Mouse (Mus musculus): ENCODE measurements around the gene Per3. TPM values are rescaled to one million over a fixed set of nuclear protein-coding genes. Genes with fewer than 3 reads are reported as not detected.

Gene Per3
- polyA plus RNA-seq, 1 experiment from 2014 or later = 7.0 TPM

DNA sequence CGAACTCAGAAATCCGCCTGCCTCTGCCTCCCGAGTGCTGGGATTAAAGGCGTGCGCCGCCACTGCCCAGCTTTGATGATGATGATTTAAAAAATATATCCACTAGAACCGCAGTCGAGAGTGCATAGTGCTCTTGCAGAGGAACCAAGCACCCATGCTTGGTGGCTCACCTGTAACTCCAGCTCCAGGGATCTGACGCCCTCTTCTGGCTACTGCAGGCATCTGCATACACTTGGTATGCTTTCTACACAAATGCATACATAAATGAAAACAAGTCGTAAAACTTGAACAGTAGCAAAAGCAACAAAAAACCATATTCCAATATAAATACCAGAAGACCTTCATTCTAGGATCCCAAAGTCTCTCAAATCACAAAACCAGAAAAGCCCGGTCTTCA is 78.9 kb downstream of the Per3 start:
- H3K36me3 ChIP-seq = no peaks in the 10 kb centered on the region
- no peak overlapping the region for H3K4me3 ChIP-seq
- WGBS = 69% methylated on average over 11 of the region's 11 CpGs
- no peaks in the 10 kb centered on the region for H3K9me3 ChIP-seq (replicated peaks)
- no peak overlapping the region for H3K27ac ChIP-seq
- H3K27me3 ChIP-seq (ENCODE audit: low read depth, poor library complexity, severe bottlenecking) = 0 out of 2 replicates have a peak, but pooled peaks cover 4% of the 10 kb centered on the region
- H3K4me1 ChIP-seq = no peaks in the 10 kb centered on the region
- no peak for DNase-seq (ENCODE audit: low spot score)

GRCm38 (mm10) chr4:150964635-150965554 is 79.6 kb downstream of the Per3 start:
- H3K9me3 ChIP-seq (replicated peaks) = no peaks in the 10 kb centered on the region
- H3K36me3 ChIP-seq = no peaks in the 10 kb centered on the region
- peak; percentile 85 for DNase-seq (ENCODE audit: low spot score)
- H3K27me3 ChIP-seq (ENCODE audit: low read depth, poor library complexity, severe bottlenecking) = 0 out of 2 replicates have a peak, but pooled peaks cover 4% of the 10 kb centered on the region
- WGBS = 15% methylated on average over 25 of the region's 25 CpGs
- peak overlapping the region; percentile 28 for H3K4me3 ChIP-seq
- H3K27ac ChIP-seq = no peak overlapping the region
- H3K4me1 ChIP-seq = no peaks in the 10 kb centered on the region

- Histone ChIP-seq H3K4me3 (no peak overlapping the region), H3K27ac (no peak overlapping the region), H3K36me3 (no peaks in the 10 kb centered on the region), H3K4me1 (no peaks in the 10 kb centered on the region), H3K9me3 (replicated peaks) (no peaks in the 10 kb centered on the region), H3K27me3 (ENCODE audit: low read depth, poor library complexity, severe bottlenecking) (0 out of 2 replicates have a peak, but pooled peaks cover 4% of the 10 kb centered on the region)
- DNase-seq (ENCODE audit: low spot score) = no peak
- 81% methylated on average over 2 of the region's 2 CpGs for WGBS
These were observed 80.8 kb downstream of the Per3 start for GRCm38 (mm10) chr4:150963711-150964110.

- H3K27ac ChIP-seq = no peak overlapping the region
- DNase-seq (ENCODE audit: low spot score) = no peak
- H3K9me3 ChIP-seq (replicated peaks) = no peaks in the 10 kb centered on the region
- H3K4me3 ChIP-seq = no peak overlapping the region
- H3K27me3 ChIP-seq (ENCODE audit: low read depth, poor library complexity, severe bottlenecking) = 0 out of 2 replicates have a peak, but pooled peaks cover 4% of the 10 kb centered on the region
- no peaks in the 10 kb centered on the region for H3K36me3 ChIP-seq
- 71% methylated on average over 6 of the region's 6 CpGs for WGBS
- H3K4me1 ChIP-seq = no peaks in the 10 kb centered on the region
These were observed 82.2 kb downstream of the Per3 start for GRCm38 (mm10) chr4:150962231-150962630.

GRCm38 (mm10) chr4:150958536-150958935 is 85.9 kb downstream of the Per3 start:
- 79% methylated on average over 7 of the region's 7 CpGs for WGBS

GRCm38 (mm10) chr4:150957106-150957458 is 87.4 kb downstream of the Per3 start:
- H3K9me3 ChIP-seq (replicated peaks) = no peaks in the 10 kb centered on the region
- no peaks in the 10 kb centered on the region for H3K4me1 ChIP-seq
- no peak for DNase-seq (ENCODE audit: low spot score)
- no peak overlapping the region for H3K27ac ChIP-seq
- H3K4me3 ChIP-seq = no peak overlapping the region
- no peaks in the 10 kb centered on the region for H3K27me3 ChIP-seq (ENCODE audit: low read depth, poor library complexity, severe bottlenecking)
- 86% methylated on average over 1 of the region's 1 CpGs for WGBS
- H3K36me3 ChIP-seq = no peaks in the 10 kb centered on the region

More at GRCm38 (mm10) chr4:150958536-150958935, 85.9 kb downstream of the Per3 start:
- H3K9me3 ChIP-seq (replicated peaks) = no peaks in the 10 kb centered on the region
- H3K36me3 ChIP-seq = no peaks in the 10 kb centered on the region
- no peak overlapping the region for H3K4me3 ChIP-seq
- H3K27me3 ChIP-seq (ENCODE audit: low read depth, poor library complexity, severe bottlenecking) = no peaks in the 10 kb centered on the region
- DNase-seq (ENCODE audit: low spot score) = no peak
- no peak overlapping the region for H3K27ac ChIP-seq
- H3K4me1 ChIP-seq = no peaks in the 10 kb centered on the region

DNA sequence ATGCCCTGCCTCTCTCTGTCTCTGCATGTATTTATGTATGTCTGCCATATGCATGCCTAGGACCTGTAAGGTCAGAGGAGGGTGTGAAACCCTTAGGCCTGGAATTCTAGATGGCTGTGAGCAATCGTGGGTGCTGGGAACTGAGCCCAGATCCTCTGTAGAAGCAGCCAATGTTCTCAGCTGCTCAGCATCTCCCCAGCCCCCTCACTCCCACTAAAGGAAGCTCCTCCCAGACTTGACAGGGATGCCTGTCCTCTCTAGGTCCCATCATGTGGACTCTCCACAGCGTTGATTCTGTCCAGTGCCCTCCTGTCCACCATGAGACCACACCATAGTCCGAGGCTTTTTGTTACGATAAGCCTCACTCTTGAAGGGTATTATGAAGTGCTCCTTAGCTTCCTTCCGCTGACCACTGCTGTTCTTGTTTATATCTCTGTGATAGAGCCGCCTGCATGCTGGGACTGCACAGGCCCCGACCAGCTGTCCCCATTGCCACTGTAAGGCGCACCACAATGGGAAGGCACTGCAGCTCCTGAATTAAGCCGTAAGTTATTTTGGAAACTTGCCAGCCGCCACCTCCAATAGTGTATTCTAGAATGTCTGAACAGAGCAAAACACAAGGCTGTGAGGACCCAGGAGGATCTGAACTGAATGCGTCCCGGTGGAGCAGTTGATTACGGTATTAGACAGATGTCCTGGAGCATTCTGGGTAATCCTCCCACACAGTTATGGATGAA is 87.9 kb downstream of the Per3 start:
- no peak overlapping the region for H3K4me3 ChIP-seq
- no peaks in the 10 kb centered on the region for H3K4me1 ChIP-seq
- 93% methylated on average over 13 of the region's 13 CpGs for WGBS
- no peaks in the 10 kb centered on the region for H3K9me3 ChIP-seq (replicated peaks)
- H3K27me3 ChIP-seq (ENCODE audit: low read depth, poor library complexity, severe bottlenecking) = no peaks in the 10 kb centered on the region
- H3K36me3 ChIP-seq = no peaks in the 10 kb centered on the region
- H3K27ac ChIP-seq = no peak overlapping the region
- no peak for DNase-seq (ENCODE audit: low spot score)

Other genes starting within 250 kb of the Per3 start
- 25.2 and 25.9 TPM in 2 replicates for gene Errfi1, start 190.7 kb downstream of the Per3 start, polyA plus RNA-seq (2016; fragmentation: Nextera tagmentation; extraction: Ambion mirVana)
- gene Park7, start 130.2 kb downstream of the Per3 start, polyA plus RNA-seq (2016; fragmentation: Nextera tagmentation; extraction: Ambion mirVana) = 526 and 559 TPM in 2 replicates
- gene Tnfrsf9, start 130.1 kb downstream of the Per3 start, polyA plus RNA-seq (2016; fragmentation: Nextera tagmentation; extraction: Ambion mirVana) = 0.59 and 1.1 TPM in 2 replicates
- not detected in 2 replicates for gene Uts2, start 47.6 kb downstream of the Per3 start, polyA plus RNA-seq (2016; fragmentation: Nextera tagmentation; extraction: Ambion mirVana)
- gene Vamp3, start 13.3 kb upstream of the Per3 start, polyA plus RNA-seq (2016; fragmentation: Nextera tagmentation; extraction: Ambion mirVana) = 113 and 116 TPM in 2 replicates
- not detected in 2 replicates for gene Gm13090, start 44.9 kb upstream of the Per3 start, polyA plus RNA-seq (2016; fragmentation: Nextera tagmentation; extraction: Ambion mirVana)

All from limb, embryonic 10.5 days (tissue).